Mouse (Mus musculus): ENCODE measurements around the gene Med14. TPM values are rescaled to one million over a fixed set of nuclear protein-coding genes. Genes with fewer than 3 reads are reported as not detected.

Gene Med14
- 19.5 and 23.9 TPM in 2 replicates for polyA plus RNA-seq (2012; rRNA removed)

DNA sequence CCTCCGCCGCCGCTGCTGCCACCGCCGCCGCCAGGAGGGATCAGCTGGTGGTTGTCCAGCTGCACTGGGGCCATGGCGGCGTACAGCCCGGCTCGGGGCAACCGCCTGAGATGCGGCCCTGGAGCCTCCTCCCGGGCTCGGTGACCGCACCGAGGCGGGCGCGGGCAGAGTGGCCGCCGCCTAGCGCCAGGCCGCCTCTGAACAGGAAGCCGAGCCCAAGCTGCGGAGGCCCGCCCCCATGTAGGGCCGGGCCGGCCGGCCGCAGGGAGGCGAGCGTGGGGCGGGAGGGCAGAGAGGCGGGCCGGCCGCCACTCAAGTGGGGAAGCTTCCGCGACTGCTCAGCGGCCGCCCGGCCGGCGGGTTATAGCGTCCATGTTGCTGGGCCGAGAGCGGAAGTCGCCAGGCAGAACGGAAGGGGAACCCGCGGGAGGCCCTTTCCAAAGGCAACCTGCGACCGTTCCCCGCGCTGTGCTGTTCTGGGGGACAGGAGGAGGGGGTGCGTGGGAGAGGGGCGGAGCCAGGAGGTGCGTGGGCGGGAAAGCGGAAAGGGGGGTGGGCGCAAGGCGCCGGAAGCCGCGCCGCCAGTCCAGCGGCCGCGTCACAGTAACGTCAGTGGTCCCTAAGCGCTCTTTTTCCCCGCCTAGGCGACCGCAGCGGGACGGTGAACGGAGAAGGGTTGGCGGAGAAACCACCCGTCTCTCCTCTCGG is at the start of gene Med14:
Gene Med14 (minus strand): TSS at position 448 of the 708 bp plus-strand sequence.

DNA sequence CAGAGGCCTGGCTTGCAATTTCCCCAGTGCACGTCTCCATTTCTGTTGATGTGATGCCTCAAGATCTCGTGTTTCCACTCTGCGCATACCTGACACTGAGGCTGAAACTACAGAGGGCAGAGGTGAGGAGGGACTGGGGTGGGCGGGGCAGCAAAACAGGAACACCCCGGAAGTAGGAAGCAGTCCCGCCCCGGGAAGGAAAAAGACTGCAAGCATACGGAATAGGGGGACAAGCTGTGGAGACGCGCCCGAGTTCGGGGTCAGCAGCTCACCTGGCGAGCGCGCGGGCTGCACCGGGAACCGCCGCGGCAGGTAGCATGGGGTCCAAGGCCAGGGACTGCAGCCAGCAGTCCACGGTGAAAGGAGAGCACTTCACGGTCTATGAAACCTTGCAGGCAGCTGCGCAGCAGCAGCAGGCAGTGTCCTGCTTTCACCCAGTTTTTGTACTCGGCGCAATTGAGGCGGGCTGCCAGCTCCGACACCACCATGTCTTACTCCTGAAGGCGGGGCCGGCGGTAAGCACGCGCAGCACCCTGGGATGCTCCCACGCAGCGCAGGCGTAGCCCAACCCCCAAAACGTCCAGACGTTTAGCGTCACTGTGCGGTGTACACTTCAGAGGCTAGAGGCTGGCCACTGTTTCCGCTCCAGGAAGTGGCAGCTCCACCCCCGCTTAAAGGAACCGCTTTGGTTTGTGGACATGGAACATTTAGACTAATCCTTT is 88.7 kb downstream of the Med14 start, which contains the start of gene 1810030O07Rik:
Gene 1810030O07Rik (minus strand): TSS at position 615 of the 722 bp plus-strand sequence.

Other genes starting within 250 kb of the Med14 start
- gene Atp6ap2, start 174.3 kb downstream of the Med14 start, polyA plus RNA-seq (2012; rRNA removed) = 5.6 and 7.4 TPM in 2 replicates
- gene 1810030O07Rik, start 88.4 kb downstream of the Med14 start, polyA plus RNA-seq (2012; rRNA removed) = 11.0 and 13.7 TPM in 2 replicates